Mouse (Mus musculus) testis, adult 2 months (tissue): ENCODE measurements at regions not wholly inside any gene's neighbourhood (a gene's known extent, or its start where the extent isn't known, plus 50 kb on each side); places are given as distances from the start of the nearest gene placed in this dataset.

Experiments
- H3K27ac ChIP-seq: fragments of 200-500 bp; 2 replicates; pipeline ENCODE4 v1.5.1; 2012; ENCODE audit warnings: low read depth, low read length; ENCODE audit not compliant: control insufficient read depth, insufficient read depth
- H3K27me3 ChIP-seq: fragments of 200-500 bp; 2 replicates; pipeline ENCODE4 v1.6.1; 2012; ENCODE audit warnings: mild to moderate bottlenecking, low read length, moderate library complexity; ENCODE audit not compliant: control insufficient read depth, insufficient read depth
- H3K36me3 ChIP-seq: fragments of 200-500 bp; 2 replicates; pipeline ENCODE4 v1.6.1; 2012; ENCODE audit warnings: mild to moderate bottlenecking, low read length; ENCODE audit not compliant: control insufficient read depth, insufficient read depth
- H3K4me1 ChIP-seq: fragments of 200-500 bp; 2 replicates; pipeline ENCODE4 v1.6.1; 2012; ENCODE audit warnings: low read length; ENCODE audit not compliant: control insufficient read depth, insufficient read depth
- H3K4me3 ChIP-seq: fragments of 200-500 bp; 2 replicates; pipeline ENCODE4 v1.5.1; 2012; ENCODE audit warnings: low read depth, mild to moderate bottlenecking, low read length, moderate library complexity, mixed read lengths; ENCODE audit not compliant: control insufficient read depth
- CTCF ChIP-seq: fragments of 200-500 bp; IDR thresholded peaks from 2 replicates; pipeline ENCODE4 v1.5.1; 2012; ENCODE audit warnings: low read depth, mild to moderate bottlenecking, inconsistent platforms, low read length, moderate library complexity; ENCODE audit not compliant: control insufficient read depth, insufficient read depth, insufficient replicate concordance
- POLR2A ChIP-seq: fragments of 200-500 bp; IDR thresholded peaks from 2 replicates; pipeline ENCODE4 v1.6.1; 2012; ENCODE audit warnings: low read depth, mild to moderate bottlenecking, inconsistent platforms, low read length, moderate library complexity; ENCODE audit not compliant: control insufficient read depth

- H3K27ac ChIP-seq, result no peak overlapping the region
Measured at GRCm38 (mm10) chr5:125951641-125952040, 420.1 kb downstream of the Tmem132b start.

GRCm38 (mm10) chr5:125964039-125964438, 432.5 kb downstream of the Tmem132b start:
- H3K36me3 ChIP-seq, result no peaks in the 10 kb centered on the region
- H3K27ac ChIP-seq, result no peak overlapping the region
- no peaks in the 10 kb centered on the region for H3K4me1 ChIP-seq
- no peak overlapping the region for H3K4me3 ChIP-seq
- no peak for TF ChIP-seq POLR2A
- TF ChIP-seq CTCF, result peak; percentile 90; the same call in 1 of the 2 replicates
- no peaks in the 10 kb centered on the region for H3K27me3 ChIP-seq

More at GRCm38 (mm10) chr5:125951641-125952040, 420.1 kb downstream of the Tmem132b start:
- Histone ChIP-seq H3K4me3 (no peak overlapping the region), H3K36me3 (no peaks in the 10 kb centered on the region), H3K4me1 (no peaks in the 10 kb centered on the region), H3K27me3 (no peaks in the 10 kb centered on the region)
- TF ChIP-seq POLR2A, result no peak
- no peak for TF ChIP-seq CTCF

DNA sequence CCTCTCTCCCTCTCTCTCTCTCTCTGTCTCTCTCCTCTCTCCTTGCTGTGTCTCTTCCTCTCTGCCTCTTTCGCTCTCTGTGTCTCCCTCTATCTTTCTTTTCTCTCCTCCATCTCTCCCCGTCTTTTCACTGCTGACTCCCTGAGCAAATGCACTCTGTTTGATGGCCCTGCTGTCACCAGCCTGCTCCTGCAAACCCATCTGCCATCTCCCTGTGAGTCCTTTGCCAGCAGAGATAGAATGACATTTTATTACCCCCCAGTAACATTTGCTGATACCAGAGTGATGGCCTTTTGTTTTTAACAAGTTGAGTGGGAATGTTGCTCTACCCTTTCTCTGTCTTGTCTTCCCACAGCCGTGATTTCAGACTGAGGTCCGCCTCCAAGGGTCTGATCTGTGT, 436.6 kb downstream of the Tmem132b start:
- TF ChIP-seq POLR2A (no peak), CTCF (no peak)
- Histone ChIP-seq H3K27ac (no peak overlapping the region), H3K4me1 (no peaks in the 10 kb centered on the region), H3K36me3 (no peaks in the 10 kb centered on the region), H3K4me3 (no peak overlapping the region), H3K27me3 (no peaks in the 10 kb centered on the region)

GRCm38 (mm10) chr5:125974035-125974434, 442.5 kb downstream of the Tmem132b start:
- Histone ChIP-seq H3K36me3 (no peaks in the 10 kb centered on the region), H3K4me3 (no peak overlapping the region), H3K27ac (no peak overlapping the region), H3K27me3 (no peaks in the 10 kb centered on the region), H3K4me1 (no peaks in the 10 kb centered on the region)
- TF ChIP-seq CTCF (no peak), POLR2A (no peak)

DNA sequence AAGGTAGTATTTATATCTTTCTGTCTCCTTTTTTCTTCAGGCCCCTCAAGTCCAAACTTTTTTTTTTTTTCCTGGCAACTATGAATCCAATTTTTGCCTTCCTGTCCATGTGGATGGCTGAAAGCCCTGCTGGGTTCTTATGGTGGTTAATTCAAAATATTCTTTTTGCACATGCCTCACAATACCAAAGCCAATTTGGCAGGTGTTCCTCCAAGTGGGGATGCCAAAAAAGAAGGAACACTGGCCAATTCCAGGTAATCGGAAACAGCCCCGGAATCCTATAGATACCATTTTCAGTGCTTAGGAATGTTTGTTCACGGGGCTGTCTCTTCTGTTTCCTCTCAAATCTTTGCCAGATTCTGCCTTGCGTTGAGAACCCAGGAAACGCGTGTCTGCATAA, 448.2 kb downstream of the Tmem132b start:
- H3K36me3 ChIP-seq, result no peaks in the 10 kb centered on the region
- no peaks in the 10 kb centered on the region for H3K27me3 ChIP-seq
- H3K4me1 ChIP-seq, result no peaks in the 10 kb centered on the region
- TF ChIP-seq CTCF, result no peak
- TF ChIP-seq POLR2A, result no peak
- no peak overlapping the region for H3K4me3 ChIP-seq
- H3K27ac ChIP-seq, result no peak overlapping the region

DNA sequence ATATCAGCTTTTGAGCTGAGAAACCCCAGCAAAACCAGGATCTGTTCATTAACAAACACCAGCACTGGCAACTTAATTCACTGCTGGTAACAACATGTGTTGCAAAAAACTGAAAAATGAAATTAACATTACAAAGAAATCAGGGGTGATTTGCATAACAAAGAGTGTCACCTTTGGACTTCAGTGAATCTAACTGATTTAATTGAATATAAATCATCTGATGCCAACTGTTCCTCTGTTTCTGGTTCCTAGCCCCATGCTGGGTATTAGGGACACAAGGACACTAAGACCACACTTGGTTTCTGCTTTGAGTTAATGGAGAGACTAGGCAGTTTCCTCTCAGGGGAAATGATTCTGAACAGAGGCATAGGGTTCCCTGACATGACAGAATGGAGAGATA, 453.8 kb downstream of the Tmem132b start:
- TF ChIP-seq POLR2A (no peak), CTCF (no peak)
- H3K4me3 ChIP-seq, result no peak overlapping the region
- no peaks in the 10 kb centered on the region for H3K4me1 ChIP-seq
- no peaks in the 10 kb centered on the region for H3K27me3 ChIP-seq
- no peaks in the 10 kb centered on the region for H3K36me3 ChIP-seq
- no peak overlapping the region for H3K27ac ChIP-seq

DNA sequence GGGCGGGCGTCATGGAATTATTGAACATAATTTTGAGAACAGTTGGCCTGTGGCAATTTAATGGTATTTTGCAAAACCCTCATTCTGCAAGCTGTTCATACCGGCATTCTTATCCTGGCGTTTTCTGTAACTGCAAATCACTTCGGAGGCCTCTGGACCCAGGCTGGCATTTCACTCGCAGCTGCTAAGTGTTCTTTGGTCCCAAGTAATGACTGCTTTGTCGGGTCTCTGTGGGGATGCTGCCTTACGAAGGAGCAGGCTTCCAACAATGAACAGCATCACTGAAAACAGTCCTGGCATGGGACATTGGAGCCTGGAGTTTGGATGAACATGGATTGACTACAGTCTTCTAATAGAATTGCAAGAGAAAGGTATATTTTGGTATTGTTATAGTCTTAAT, 465.6 kb downstream of the Tmem132b start:
- Histone ChIP-seq H3K4me1 (no peaks in the 10 kb centered on the region), H3K36me3 (no peaks in the 10 kb centered on the region), H3K27ac (no peak overlapping the region), H3K4me3 (no peak overlapping the region), H3K27me3 (no peaks in the 10 kb centered on the region)
- no peak for TF ChIP-seq CTCF
- no peak for TF ChIP-seq POLR2A

DNA sequence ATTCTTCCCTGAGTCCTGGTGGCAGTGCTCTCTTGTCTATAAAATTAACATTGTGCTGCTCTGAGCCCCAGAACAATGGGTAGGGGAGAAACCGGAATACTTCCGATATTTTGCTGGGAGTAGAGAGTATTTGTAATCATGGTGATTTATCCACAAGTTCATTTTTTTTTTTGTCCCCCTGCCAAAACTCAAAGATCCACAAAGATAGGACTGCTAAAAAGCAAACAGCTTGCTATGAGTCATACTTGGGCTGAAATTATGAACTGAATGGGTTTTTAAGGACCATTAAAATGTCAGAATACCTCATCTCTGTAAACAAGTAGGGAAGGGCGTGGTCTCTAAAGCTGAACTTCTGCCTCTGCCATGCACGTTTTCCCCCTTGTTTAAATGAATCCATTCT, 476.3 kb downstream of the Tmem132b start:
- H3K27me3 ChIP-seq, result no peaks in the 10 kb centered on the region
- H3K4me1 ChIP-seq, result peaks cover 4% of the 10 kb centered on the region; the same call in 1 of the 2 replicates
- TF ChIP-seq POLR2A (no peak), CTCF (no peak)
- no peak overlapping the region for H3K4me3 ChIP-seq
- H3K36me3 ChIP-seq, result no peaks in the 10 kb centered on the region
- H3K27ac ChIP-seq, result no peak overlapping the region
